Mouse (Mus musculus) inflammation-experienced regulatory T-cells, adult 16 weeks (primary cell): ENCODE results near the gene Haus8. TPM values are rescaled to one million over a fixed set of nuclear protein-coding genes. Genes with fewer than 3 reads are reported as not detected.

Source experiments
- polyA plus RNA-seq: library from polyadenylated mRNA; unstranded; fragments of 100-300 nt; shearing (Covaris generic); gene quantifications from one replicate; pipeline ENCODE4 v1.2.1, GENCODE M21; 2017

Haus8 gene
- 31.0 TPM for polyA plus RNA-seq

DNA sequence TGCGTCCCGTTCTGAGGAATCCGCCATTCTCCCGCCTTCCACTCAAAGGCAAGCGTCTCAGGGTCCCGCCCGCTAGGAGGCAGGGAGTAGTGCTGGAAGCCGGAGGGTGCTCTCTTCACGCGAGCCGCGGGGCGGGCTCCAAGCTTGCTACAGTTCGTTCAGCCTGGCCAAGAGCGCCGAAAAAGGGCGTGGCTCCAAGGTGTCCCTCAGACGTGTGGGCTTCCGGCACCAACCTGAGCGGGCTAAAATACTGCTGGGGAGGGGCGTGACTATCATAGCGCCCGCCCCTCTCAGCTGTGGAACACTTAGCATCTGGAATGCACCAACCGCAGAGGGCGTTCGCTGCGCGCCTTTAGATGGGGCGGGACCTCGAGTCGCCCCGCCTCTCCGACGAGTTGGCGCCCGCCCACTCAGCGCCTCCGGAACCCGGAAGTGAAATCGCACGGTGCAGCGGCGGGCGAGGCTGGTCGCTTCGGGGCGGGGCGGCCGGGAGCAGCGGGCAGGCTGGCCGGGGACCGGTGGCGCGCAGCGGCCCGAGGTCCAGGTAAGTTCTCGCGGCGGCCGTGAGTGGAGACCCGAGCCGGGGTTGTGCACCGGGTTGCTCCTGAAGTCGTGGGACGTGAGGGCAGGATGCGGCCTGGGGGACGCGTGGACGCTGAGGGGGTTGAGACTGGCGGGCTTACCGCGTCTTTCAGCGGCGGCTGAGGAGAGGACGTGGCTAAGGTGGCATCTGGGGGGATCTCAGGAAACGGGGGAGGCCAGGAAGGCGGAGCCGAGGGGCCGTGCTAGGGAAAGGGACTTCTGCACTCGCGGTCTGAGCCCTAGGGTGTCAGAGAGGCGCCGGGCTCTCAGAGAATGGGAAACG is at the start of gene Haus8, which contains the start of gene Myo9b:
TSS of gene Haus8 (minus strand) at position 649 of the 865 bp plus-strand sequence.
TSS of gene Myo9b (plus strand) at position 429 of the 865 bp plus-strand sequence.

Other genes starting within 250 kb of the Haus8 start
- 39.0 TPM for gene Myo9b, start 220 bp downstream of the Haus8 start, polyA plus RNA-seq
- 154 TPM for gene Use1, start 93.9 kb upstream of the Haus8 start, polyA plus RNA-seq
- 7.2 TPM for gene Ocel1, start 98.4 kb upstream of the Haus8 start, polyA plus RNA-seq
- 0.55 TPM for gene Nr2f6, start 109.0 kb upstream of the Haus8 start, polyA plus RNA-seq
- gene Ushbp1, start 122.9 kb upstream of the Haus8 start, polyA plus RNA-seq = 0.29 TPM
- 120 TPM for gene Babam1, start 123.9 kb upstream of the Haus8 start, polyA plus RNA-seq
- 2.2 TPM for gene Ankle1, start 133.1 kb upstream of the Haus8 start, polyA plus RNA-seq
- gene Abhd8, start 190.7 kb upstream of the Haus8 start, polyA plus RNA-seq = 153 TPM
- 91.6 TPM for gene Mrpl34, start 192.0 kb upstream of the Haus8 start, polyA plus RNA-seq
- 76.6 TPM for gene Dda1, start 196.3 kb upstream of the Haus8 start, polyA plus RNA-seq
- gene Ano8, start 213.0 kb upstream of the Haus8 start, polyA plus RNA-seq = 0.28 TPM
- gene Gtpbp3, start 215.2 kb upstream of the Haus8 start, polyA plus RNA-seq = 9.2 TPM
- not detected for gene Plvap, start 238.8 kb upstream of the Haus8 start, polyA plus RNA-seq